Mouse (Mus musculus) natural killer cell, adult 2 months (primary cell): ENCODE measurements around the gene Clstn2.

Source experiments
- DNase-seq, 2 experiments: peaks; one replicate each; pipeline ENCODE4 v3.0.0; 2022; ENCODE audit warnings: low spot score in 2 of 2

Clstn2 gene

DNA sequence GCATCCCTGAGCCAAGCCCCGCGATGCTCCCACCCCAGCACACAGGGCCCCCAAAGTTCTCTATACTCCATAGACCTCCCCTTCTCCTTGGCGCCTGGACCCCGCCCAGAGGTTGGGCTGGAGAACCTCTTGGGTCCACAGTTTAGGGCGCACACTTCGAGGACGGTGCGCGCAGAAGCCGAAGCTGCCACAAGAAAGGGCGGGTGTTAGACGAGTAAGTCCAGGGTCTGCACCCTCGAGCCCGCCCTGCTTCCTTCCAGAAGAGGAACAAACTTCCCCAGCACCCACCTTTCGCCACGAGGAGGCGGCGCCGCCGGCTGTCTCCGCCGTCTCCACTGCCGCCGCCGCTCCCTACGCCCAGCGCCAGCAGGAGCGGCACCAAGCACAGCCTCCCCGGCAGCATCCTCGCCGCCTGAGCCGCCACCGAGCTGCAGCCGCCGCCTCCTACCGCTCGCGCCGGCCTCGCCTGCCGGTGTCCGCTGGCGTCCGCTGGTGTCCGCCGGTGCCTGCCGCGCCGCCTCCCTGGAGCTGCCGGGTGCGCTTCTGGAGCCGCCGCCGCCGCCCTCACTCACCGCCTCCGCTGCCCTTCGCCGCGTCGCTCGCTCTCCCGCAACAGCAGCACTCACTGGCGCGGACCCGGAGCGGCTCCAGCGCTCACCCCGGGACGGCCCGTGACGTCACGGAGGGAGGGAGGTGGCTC is at the start of gene Clstn2:
TSS of gene Clstn2 (minus strand) at position 609 of the 700 bp plus-strand sequence.
- DNase-seq: no peak

DNA sequence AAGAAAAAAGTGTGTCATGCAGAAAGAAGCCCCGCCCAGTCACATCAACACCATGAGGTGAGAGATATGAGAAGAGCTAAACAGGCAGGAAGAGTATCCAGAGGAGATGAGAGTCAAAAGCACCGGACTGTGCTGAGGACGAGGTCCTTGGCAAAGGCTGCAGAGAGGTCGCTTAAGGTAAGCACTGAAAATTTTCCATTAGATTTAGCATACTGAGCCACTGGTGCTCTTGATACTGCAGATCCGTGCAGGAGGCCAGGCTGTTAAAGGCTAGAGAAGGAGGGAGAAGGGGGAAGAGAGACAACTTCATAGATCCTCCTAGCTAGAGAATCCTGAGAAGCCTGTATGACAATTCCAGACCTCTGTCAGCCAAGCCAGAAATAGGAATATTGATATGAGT is 34.8 kb upstream of the Clstn2 start:
- DNase-seq: no peak

GRCm38 (mm10) chr9:98061646-98062045 is 28.7 kb upstream of the Clstn2 start:
- DNase-seq: no peak

DNA sequence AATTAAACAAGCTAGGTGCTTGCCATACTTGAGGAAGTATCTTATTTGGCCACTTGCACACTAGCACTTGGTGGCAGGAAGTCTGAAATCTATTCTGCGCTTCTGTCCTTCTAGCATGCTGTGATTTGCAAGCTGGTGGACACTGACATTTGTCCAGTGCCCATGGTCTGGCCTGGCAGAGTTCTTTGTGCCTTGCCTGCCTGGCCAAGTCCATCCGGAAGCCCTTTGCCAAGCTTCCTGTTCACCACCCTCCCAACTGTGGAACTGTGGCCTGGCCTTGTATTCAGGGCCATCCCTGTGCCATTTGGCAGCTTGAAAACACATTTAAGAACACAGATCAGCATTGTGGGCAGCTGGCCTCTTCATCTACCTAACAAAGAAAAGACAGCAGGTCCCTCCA is 24.3 kb upstream of the Clstn2 start:
- DNase-seq: no peak

DNA sequence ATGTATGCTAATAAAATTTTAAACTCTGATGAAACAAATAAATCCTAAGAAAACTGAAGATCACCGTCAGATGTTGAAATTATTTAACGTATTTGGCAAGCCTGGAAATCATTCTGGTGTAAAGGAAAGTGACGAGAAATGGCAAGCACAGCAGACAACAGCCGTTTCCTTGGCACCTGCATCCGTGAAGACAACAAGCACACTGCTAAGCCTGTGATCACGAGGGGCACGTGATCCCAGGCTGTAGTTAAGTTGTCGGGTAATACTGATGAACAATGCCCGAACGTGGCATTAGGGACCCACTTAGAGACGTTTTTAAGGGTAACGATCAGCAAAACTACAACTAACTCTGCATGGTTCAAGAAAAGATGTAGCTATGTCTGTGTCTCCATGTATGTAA is 18.4 kb upstream of the Clstn2 start:
- no peak for DNase-seq

GRCm38 (mm10) chr9:98033273-98033855 is 383 bp upstream of the Clstn2 start:
- DNase-seq: no peak

DNA sequence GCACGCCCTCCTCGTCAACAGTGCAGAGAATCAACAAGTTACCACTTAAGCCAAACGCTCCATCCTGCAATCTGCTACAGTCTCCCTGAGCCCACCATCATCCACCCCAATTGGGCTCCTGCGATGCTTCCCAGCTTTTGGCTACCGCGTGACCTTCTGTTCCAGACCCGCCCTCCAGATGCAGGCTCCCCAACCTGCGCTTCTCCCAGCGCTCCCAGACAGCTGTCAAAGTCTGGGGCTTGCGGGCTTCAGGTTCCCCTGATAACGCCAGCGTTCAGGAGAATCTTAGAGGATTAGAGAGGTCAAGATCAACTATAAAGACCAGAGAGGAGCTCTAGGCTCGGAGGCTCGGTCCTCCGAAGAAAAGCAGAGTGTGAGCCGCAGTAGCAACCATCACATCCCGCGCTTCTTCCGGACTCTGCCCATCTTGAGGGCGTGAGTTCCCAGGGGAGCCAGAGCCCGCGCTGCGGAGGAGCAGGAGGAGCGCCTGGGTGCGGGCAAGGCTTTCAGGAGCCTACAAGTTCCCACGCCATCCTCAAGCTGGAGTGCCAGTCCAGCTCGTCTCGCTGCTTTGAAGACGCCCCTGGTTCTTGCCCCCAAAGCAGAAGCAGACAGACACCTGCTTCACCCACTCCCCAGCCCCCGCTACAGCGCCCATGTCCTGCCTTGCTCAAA is 946 bp downstream of the Clstn2 start:
- no peak for DNase-seq

DNA sequence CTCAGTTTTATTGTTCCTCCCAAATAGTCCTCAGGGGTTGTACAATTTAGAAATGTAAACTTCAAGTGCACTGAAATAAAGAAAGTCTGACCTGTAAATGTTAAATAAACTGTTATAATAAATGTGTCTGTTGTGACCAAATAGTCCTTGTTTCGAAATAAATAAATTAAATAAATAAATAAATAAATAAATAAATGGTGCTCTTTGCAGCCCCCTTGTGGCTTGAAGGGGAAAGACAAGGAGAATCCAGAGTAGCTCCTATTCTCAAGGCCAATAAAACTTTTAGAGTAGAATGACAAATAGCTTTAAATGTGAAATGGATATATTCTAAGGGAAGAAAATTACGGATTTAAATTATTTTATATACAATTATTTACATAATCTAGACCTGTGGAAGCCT is 2.3 kb downstream of the Clstn2 start:
- no peak for DNase-seq

- DNase-seq: no peak
These were observed 7.4 kb downstream of the Clstn2 start for GRCm38 (mm10) chr9:98025548-98025947.

DNA sequence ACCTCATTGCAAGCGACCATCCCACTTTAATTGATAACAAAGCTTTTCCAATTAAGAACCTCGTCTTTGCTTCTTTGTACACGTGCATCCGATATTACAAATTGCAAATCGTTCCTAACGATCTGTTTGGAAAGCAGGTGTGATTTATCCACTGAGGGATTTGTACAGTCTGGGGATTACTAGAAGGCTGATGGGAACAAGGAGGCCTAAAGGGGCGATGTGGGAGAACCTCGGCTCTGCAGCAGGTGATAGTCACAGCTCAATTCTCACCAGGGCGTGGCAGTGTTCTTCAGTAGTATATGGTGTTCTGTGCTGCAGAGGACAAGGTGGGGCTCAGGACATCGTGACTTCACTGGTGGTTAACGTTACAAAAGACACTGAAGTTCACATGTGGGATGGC is 9.9 kb downstream of the Clstn2 start:
- no peak for DNase-seq

GRCm38 (mm10) chr9:98019876-98020275 is 13.1 kb downstream of the Clstn2 start:
- no peak for DNase-seq

DNA sequence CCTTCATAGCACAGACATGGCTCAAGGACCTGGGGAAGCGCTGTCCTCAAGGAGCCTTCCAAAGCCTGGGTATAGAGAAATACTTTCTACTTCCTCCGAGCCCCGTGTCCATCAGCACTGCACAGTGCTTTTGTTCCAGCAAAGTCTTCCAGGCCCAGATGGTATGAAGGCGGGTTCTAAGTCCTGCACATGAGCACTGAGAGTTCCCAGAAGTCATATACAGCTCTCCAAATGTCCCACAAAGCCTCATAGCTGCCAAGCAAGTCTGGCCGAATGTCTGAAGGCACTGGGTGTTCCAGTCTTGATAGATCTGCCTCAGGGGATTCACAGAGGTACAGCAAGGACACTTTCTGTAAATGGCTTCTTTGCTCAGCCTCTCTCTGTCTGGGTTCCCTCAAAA is 14.3 kb downstream of the Clstn2 start:
- no peak for DNase-seq

DNA sequence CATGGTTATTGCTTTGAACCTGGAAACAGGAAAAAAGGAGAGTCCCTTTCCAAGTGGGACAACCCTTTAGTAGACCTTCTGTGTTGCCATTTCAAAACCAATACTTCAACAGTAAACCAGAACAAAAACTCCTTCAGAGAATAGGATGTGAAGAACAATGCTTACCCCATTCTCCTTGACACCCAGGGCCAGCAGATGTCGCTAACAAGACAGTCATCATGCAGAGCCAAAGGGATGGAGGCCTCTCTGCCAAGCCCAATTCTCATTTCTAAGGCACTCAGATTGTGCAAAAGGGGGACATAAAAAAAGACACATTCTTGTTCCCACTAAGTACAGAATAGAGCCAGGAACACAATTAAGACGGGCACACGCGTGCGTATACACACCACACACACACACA is 16.4 kb downstream of the Clstn2 start:
- DNase-seq: no peak

GRCm38 (mm10) chr9:97996349-97996748 is 36.6 kb downstream of the Clstn2 start:
- no peak for DNase-seq

DNA sequence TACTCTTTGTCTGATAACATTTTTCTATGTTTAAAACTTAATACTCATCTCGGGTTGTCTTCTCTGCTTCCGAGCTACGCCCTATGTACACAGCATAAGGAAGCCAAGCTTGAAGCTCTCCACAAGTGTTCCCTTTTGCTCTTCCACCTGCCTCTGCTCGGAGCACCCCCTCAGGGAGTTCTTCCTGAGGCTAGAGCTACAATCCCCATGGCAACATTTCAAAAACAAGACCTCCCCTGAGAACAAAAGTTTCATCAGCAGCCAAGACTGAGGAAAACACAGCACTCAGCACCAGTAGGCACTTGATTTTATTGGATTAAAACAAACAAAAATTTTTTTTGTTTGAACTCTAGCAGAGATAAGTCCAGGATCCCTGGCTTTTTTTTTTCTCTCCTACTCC is 37.3 kb downstream of the Clstn2 start:
- DNase-seq: no peak

DNA sequence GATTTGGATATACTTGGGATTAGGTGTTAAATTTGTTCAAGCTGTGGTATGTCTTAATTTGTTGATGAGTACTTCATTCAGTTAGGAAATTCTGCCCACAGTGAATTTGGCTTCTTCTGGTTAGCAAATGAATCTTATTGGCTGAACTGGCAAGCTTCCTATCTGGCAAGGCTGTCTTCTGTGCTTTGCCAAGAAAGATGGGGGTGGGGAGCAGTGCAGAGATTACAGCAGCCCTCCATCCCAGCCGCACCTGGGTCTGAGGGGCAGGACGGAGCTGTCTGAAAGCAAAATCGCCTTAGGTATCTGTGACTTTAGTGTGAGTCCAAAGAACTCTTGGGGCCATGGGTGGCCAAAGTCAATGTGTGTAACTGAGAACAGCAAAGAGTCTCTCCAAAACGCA is 40.9 kb downstream of the Clstn2 start:
- no peak for DNase-seq

GRCm38 (mm10) chr9:97977339-97977738 is 55.6 kb downstream of the Clstn2 start:
- no peak for DNase-seq

- no peak for DNase-seq
These were observed 58.1 kb downstream of the Clstn2 start for GRCm38 (mm10) chr9:97974801-97975347.

GRCm38 (mm10) chr9:97966691-97967090 is 66.3 kb downstream of the Clstn2 start:
- DNase-seq: no peak

DNA sequence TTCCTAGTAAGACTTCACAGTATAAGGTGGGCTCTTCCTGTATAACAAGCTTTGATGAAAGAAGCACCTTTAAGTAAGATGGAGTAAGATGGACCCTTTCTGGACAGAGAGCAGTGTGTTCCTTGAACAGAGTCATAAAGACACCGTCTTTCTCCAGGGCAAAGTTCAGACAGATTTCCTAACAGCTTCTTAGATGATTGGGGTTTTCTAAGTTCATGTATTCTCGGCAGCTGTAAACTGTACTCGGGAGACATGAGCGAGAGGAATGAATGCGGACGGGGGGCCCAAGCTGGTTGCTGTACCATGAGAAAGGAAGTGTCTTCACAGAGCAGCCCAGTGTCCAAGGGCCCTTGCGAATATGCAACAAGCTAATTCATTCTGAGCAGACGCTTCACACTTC is 75.5 kb downstream of the Clstn2 start:
- no peak for DNase-seq

DNA sequence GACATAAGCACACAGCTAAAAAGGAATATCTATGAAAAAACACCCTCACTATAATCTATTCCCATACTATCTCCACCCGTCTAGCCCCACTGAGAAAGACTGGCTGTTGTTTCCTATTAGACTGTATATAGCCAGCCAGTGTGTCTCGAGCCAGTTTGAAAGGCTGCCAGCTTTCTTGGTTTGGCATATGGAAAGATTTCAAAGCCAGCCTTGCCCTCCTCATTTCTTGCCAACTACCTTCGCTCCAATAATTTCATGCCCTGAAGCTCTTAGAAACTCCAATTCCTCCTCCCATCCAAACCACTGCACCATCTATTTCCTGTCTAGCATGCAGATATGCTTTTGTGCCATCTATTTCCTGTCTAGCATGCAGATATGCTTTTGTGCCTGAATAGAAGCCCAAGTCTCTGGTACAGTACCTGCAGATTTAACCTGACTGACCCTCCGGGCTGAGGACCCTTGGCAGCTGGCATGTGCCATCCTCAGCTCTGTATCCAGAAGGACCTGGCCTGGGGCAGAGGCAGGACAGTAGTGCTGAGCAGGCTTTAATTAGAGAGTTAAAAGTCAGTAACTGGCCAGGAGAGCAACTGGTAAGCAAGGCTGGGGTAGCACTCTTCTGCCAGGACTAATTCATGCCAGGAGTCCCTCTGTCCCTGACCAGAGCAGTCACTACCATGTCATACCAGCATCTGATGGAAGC is 76.4 kb downstream of the Clstn2 start:
- DNase-seq: no peak

- DNase-seq: no peak
These were observed 79.1 kb downstream of the Clstn2 start for GRCm38 (mm10) chr9:97953746-97954359.
